Mouse (Mus musculus) forelimb bud, embryonic 11.5 days (tissue): Measurements from ENCODE around the gene Fcer2a.

Experiments used
- DNase-seq: peaks from one replicate; pipeline ENCODE4 v3.0.0-alpha.2; 2012; ENCODE audit warnings: low read depth, low spot score

The Fcer2a gene

DNA sequence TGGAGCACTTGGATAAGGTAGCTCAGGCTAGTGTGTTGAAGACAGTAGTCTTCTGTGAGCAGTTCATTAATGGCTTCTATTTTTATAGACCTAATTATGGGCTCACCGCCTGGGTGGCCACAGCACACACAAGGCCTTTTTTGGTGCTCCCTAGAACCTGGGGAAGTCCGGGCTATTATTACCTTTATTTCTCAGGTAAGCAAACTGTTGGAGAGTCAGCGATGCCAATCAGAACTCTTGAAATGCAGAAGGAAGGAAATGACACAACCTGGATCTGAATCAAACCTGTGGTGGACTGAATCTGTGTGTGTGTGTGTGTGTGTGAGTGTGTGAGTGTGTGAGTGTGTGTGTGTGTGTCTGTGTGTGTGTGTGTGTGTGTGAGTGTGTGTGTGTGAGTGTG, at the start of gene Fcer2a:
Gene Fcer2a (minus strand): TSS at position 55 of the 400 bp plus-strand sequence.
- DNase-seq: no peak

- no peak for DNase-seq
Measured at GRCm38 (mm10) chr8:3736947-3737346, 43.0 kb upstream of the Fcer2a start.

- no peak for DNase-seq
Measured at GRCm38 (mm10) chr8:3735599-3735998, 41.6 kb upstream of the Fcer2a start.

DNA sequence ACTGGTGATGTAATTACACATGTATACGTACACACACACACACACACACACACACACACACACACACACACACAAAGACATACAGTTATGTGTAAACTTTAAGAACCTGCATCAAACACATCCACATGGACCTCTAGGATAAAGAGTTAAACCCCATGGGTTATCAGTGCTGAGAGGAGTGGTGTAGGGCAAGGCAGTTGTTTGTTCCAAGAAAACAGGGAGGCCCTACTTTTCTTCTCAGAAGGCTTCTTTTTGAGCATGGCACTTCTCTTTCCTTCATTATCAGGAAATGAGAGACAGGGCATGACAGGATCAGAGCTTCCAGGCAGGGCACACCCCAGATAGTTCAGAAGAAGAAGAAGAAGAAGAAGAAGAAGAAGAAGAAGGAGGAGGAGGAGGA, 40.1 kb upstream of the Fcer2a start:
- no peak for DNase-seq

DNA sequence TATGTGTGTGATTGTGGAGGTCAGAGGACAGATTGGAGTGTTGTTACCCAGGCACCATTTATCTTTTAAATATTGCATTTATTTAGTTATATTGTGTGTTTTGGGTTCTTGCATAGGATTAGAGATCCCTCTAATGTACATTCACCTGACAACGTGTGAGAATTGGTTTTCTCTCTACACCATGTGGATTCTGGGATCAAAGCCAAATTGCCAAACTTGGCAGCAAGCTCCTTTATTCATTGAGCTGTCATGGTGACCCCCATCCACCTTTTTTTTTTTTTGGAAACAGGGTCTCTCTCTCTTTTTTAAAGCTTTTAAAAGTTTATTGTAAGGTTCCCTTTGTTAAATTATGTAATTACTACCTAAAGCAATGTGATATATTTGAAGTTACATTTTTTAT, 27.1 kb upstream of the Fcer2a start:
- no peak for DNase-seq

GRCm38 (mm10) chr8:3720551-3720950, 26.6 kb upstream of the Fcer2a start, which contains the start of gene Clec4g:
Gene Clec4g, minus strand, starts transcription at chr8:3720651.
- DNase-seq: no peak

DNA sequence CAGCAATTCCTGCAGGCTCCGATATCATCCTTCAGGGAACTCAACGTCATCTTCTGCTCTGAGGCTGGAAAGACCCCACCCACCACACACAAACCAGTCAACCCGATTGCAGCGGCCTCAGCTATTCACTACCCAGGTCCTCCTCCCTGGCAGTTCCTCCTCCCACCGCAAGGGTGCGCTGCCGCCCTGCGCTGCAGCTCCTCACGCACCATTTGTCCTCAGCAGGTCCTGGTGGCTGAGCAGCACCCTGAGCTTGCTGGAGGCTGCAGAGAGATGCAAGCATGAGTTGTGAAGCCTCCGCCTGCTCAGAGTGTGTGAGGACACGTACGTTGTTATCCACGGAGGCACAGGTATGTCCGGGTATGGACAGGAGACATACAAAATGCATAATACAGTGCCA, 24.6 kb upstream of the Fcer2a start:
- DNase-seq: peak; percentile 71

GRCm38 (mm10) chr8:3717321-3717954, 23.5 kb upstream of the Fcer2a start:
- no peak for DNase-seq

DNA sequence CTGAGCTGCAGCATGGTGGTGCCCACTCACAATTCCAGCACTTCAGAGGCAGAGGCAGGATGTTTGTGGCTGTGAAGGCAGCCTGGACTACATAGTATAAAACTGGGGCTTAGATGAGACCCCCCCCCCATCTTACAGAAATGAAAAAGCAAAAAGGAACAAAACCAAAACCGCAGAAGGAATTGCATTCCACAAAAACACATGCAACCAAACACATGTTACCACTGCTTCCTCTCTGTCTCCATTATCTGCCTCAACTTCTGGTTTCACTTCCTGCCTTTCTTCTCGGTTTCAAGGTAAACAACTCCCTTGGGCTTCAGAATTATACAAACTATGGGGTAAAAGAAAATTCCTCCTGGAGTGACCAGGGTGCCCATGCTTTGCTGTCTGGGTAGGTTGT, 17.7 kb upstream of the Fcer2a start:
- DNase-seq: no peak

DNA sequence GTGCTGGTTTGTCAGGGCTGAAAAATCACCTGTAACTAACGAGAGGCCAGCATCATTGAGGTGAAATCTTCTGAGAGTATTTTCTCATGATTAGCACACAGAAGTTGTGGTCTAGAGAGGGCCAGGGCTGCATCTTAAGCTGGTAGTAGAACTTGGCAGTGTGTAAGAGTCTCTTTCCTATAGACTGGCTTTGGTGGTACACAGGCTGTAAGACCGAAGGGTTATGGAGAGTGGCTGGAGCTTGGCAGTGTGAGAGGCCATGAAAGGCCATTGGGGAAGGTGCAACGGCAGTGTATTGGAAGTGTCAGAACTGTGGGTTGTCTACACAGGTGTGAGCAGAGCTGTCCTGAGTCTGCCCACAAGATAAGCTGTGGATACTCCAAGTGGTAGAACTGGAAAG, 16.3 kb upstream of the Fcer2a start:
- DNase-seq: no peak

GRCm38 (mm10) chr8:3707611-3708010, 13.6 kb upstream of the Fcer2a start:
- DNase-seq: no peak

DNA sequence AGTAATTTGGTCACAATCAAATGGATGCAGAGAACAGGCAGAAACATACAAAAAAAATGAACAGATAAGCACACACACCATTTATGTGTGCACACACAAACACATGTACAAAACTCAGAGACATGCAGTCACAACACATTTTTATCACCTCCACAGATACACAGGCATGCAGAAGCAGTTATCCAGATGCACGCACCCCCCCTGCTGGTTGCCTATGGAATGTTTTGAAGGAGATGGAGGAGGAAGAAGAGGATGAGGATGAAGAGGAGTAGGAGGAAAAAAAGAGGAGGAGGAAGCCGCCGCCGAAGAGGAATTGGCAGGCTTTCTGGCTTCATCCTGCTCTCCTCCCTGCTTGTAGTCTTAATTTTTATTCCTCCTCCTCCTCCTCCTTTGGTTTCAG, 11.7 kb upstream of the Fcer2a start:
- no peak for DNase-seq

DNA sequence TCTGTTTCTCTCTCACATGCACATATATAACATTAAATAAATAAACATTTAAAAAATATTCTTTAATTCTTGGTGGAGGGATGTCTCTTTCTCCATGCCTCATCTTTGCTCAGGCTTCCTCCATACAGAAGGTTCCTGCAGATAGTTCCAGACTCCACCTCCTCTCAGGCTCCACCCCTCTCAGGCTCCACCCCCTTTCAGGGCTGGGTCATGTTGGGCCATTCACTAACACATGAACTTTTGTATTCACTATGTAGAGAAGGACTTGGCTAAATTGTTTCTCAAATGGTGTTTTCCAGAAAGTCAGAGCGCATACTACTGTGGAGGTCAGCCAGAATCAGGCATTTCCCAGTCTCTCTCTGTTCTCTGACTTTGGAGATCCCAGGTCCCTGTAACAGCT, 7.5 kb upstream of the Fcer2a start:
- no peak for DNase-seq

- DNase-seq: no peak
Measured at GRCm38 (mm10) chr8:3690774-3691173, 3.2 kb downstream of the Fcer2a start.

DNA sequence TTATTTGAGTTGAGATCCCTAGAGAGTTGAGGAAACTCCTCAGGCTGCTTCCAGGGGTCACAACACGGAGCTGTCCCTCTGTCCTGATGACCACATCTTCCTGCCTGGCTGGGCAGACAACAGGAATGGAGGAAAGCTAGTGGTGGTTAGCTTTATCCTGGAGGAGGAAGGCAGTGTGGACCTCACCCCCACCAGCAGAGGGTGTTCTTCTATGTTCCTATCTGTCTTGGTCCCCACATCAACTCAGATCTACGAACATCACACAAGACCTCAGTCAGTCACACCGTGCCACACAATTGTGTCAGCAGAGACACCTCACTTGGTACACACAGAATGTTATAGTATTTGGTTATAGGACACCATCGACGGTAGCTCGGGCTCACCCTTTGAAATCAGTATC, 6.4 kb downstream of the Fcer2a start:
- DNase-seq: no peak

DNA sequence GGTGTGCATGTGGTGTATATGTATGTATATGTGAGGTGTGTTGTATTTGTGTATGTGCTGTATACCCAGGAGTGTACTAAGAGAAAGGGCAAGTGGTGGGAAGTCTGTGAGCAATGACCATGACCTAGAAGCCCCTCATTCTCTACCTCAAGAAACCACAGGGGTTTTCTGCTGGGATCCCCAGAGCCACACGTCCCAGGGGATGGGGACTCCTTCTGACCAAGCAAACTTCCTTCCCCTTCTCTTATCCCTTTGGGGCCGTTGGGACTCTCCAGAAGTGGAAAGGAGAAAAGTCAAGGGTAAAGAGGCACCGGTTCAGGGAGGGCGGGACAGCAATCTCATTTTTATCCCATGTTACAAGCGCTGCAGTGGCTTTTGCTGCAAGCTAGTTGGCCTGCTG, 8.6 kb downstream of the Fcer2a start:
- no peak for DNase-seq

- no peak for DNase-seq
Measured at GRCm38 (mm10) chr8:3684530-3684929, 9.4 kb downstream of the Fcer2a start.

DNA sequence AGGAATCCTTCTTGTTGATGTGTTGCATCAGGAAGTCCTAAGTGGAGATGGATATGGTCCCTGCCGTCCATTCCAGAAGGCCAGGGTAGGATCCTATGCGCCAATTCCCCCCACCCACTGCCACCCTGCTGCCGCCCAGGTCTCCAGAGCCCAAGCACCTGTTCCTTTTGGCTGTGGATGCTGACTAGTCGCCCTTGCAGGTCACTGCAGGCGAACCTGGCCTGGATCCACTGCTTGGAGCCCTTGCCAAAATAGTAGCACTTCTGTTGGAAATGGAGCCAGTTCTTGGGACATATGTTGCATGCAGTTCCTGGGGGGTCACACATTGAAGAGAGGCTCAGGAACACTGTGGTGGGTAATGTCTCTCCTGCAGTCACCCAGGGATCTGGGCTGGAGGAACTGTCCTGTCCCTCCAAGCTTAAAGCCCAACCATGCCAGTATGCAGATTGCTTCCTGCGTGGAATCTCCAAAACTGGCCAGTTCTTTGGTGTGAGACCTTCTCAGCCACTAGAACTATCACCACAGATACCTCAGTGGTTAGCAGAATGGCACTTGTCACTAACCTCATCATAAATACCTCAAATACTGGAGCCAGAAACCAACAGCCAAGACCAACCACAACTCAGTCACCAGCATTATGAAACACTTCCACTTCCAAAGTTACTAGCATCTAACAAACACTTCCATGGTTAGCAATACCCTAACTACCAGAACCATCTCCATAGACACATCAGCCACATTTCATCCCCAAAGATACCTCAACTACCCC, 10.4 kb downstream of the Fcer2a start:
- no peak for DNase-seq

DNA sequence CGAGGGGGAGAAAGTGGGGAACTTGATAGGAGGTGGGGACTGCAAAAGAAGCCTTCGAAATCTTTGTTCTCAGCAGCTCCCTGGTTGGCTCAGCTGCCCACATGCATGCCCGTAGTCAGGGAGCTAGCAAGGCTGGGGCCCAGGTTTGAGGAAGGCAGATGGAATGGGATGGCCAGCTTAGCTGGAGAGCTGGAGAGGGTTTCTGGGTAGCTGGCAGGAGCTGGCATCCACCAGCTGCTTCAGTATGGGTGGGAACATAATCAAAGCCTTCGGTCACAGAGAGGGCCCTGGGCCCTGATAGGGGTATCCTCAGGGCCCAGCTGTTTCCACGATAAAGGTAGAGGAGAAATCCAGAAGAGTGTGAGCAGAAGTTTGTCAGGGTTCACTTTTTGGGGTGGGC, 11.5 kb downstream of the Fcer2a start:
- no peak for DNase-seq

DNA sequence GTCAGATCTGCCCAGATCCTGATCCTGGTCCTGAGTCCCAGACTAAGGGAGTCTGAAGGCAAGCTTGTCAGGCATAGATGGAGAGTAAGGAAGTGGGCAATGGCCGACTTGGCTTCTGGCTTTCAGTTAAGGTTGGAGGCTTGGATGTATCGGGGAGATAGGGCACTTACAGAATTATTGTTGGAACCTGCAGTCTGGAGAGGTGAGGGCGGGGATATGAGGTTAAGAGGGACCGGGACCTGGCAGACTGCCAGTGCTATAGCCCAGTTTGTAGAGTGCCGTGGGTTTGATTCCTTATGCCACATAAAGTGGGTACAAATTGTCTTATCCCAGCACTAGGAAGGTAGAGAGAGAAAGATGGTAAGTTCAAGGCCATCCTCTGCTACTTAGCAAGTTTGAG, 14.3 kb downstream of the Fcer2a start:
- DNase-seq: no peak

DNA sequence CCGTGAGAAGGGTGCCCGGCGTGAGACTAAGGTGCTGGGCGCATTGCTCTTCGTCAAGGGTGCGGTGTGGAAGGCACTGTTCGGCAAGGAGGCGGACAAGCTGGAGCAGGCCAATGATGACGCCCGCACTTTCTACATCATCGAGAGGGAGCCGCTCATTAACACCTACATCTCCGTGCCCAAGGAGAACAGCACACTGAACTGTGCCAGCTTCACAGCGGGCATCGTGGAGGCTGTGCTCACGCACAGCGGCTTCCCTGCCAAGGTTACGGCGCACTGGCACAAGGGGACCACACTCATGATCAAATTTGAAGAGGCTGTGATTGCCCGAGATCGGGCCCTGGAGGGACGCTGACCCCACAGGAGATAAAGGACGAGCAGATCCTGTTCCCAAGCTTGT, 14.7 kb downstream of the Fcer2a start:
- no peak for DNase-seq

DNA sequence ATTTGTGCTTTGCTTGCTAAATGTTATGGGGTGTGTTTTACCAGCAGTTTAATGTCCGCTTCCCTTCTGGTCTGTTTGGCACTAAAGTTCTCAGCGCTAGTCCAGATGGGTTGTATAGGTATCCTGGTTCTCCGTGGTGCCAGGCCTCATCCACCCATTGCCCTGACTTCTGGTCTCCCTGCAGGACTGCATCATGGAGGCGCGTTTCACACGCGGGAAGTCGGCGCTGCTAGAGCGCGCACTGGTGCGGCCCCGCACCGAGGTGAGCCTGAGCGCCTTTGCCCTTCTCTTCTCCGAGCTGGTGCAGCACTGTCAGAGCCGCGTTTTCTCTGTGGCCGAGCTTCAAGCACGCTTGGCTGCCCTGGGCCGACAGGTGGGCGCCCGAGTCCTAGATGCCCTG, 15.1 kb downstream of the Fcer2a start:
- no peak for DNase-seq

- no peak for DNase-seq
Measured at GRCm38 (mm10) chr8:3676993-3677579, 16.9 kb downstream of the Fcer2a start.
